Mouse (Mus musculus) heart, postnatal 0 days (tissue): ENCODE results near the gene Cd200. TPM values are rescaled to one million over a fixed set of nuclear protein-coding genes. Genes with fewer than 3 reads are reported as not detected.
"Not testable (repeated sequence)": the region's sequence is repeated elsewhere in the genome, so short reads cannot be mapped to it uniquely, and the experiment has no call there.

Experiments used
- ATAC-seq: fragments of 200-750 bp; cut with Nextera tagmentation; 2 replicates; pipeline ENCODE4 v1.8.0; 2017; ENCODE audit warnings: low read depth, moderate number of reproducible peaks, moderate library complexity; ENCODE audit not compliant: insufficient read depth
- DNase-seq: peaks from one replicate; pipeline ENCODE4 v3.0.0-alpha.2; 2016; ENCODE audit warnings: low spot score
- H3K27ac ChIP-seq: fragments of 300-500 bp; sonication (generic); 2 replicates; pipeline ENCODE4 v1.5.1; 2014; ENCODE audit warnings: low read depth, mild to moderate bottlenecking
- H3K27me3 ChIP-seq: fragments of 300-500 bp; sonication (generic); 2 replicates; pipeline ENCODE4 v1.6.1; 2014; ENCODE audit warnings: low read length, mixed read lengths; ENCODE audit not compliant: control insufficient read depth, insufficient read depth
- H3K36me3 ChIP-seq: fragments of 300-500 bp; sonication (generic); replicated peaks from 2 replicates; pipeline ENCODE4 v1.6.1; 2014; ENCODE audit warnings: low read length, mixed read lengths; ENCODE audit not compliant: control insufficient read depth, insufficient read depth
- H3K4me1 ChIP-seq: fragments of 300-500 bp; sonication (generic); 2 replicates; pipeline ENCODE4 v1.6.1; 2014; ENCODE audit warnings: antibody characterized with exemption; ENCODE audit not compliant: control insufficient read depth, insufficient read depth
- H3K4me2 ChIP-seq: fragments of 300-500 bp; sonication (generic); 2 replicates; pipeline ENCODE4 v1.6.1; 2014; ENCODE audit warnings: low read depth, mild to moderate bottlenecking, low read length, moderate library complexity
- H3K4me3 ChIP-seq: fragments of 300-500 bp; sonication (generic); 2 replicates; pipeline ENCODE4 v1.5.1; 2014; ENCODE audit warnings: low read depth, low read length
- H3K9ac ChIP-seq: fragments of 300-500 bp; sonication (generic); replicated peaks from 2 replicates; pipeline ENCODE4 v1.6.1; 2014; ENCODE audit warnings: low read depth, low read length, mixed read lengths
- H3K9me3 ChIP-seq: fragments of 300-500 bp; sonication (generic); replicated peaks from 2 replicates; pipeline ENCODE4 v1.6.1; 2016; ENCODE audit warnings: low read length; ENCODE audit not compliant: control insufficient read depth
- CTCF ChIP-seq: IDR thresholded peaks from 2 replicates; pipeline ENCODE4 v1.5.1; 2016; ENCODE audit warnings: antibody characterized with exemption, control low read depth, low read depth
- EP300 ChIP-seq: IDR thresholded peaks from 2 replicates; pipeline ENCODE4 v1.6.1; 2016; ENCODE audit warnings: antibody characterized with exemption, low read depth
- WGBS: fragments of 180-500 bp; shearing (Covaris S2); extraction: QIAGEN DNeasy Blood & Tissue Kit; methylation state at CpG from one replicate; pipeline ENCODE4 v1.1.7; 2014; 5-methylcytosine and 5-hydroxymethylcytosine counted together
- polyA plus RNA-seq: library from polyadenylated mRNA; unstranded; fragments of >200 nt; fragmentation: Nextera tagmentation; extraction: Ambion mirVana; gene quantifications from 2 replicates; pipeline ENCODE4 v1.2.1, GENCODE M21; 2015
- total RNA-seq: library from RNA; depleted of rRNA; stranded (reverse); fragments of >200 nt; gene quantifications from 2 replicates; pipeline ENCODE4 v1.2.3, GENCODE M21; 2014; ENCODE audit warnings: low replicate concordance

The Cd200 gene
- total and polyA plus RNA-seq, 2 experiments from 2014 or later = 31.0 to 67.7 TPM

DNA sequence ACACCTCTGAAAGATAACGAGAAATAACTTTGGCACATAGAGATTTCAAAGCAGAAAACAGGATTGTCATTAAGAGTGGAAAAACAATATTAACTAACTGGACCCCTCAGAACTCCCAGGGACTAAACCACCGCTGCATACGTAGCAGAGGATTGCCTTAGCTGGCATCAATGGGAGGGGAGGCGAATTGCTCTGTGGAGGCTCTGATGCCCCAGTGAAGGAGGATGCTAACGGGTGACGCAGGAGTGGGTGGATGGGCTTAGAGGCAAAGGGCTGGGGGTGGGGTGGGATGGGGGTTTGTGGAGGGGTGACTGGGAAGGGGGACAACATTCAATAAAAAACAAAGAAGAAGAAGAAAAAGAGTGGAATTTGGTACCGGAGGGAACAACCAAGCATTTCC is 42.7 kb downstream of the Cd200 start:
- Histone ChIP-seq H3K9ac (no peak overlapping the region), H3K4me1 (peaks cover under 1% of the 10 kb centered on the region; the same call in 1 of the 2 replicates), H3K36me3 (no peaks in the 10 kb centered on the region), H3K27me3 (no peaks in the 10 kb centered on the region), H3K4me3 (no peak overlapping the region), H3K27ac (no peak overlapping the region), H3K9me3 (no peaks in the 10 kb centered on the region), H3K4me2 (no peak overlapping the region)
- 62% methylated on average over 7 of the region's 7 CpGs for WGBS
- no peak for DNase-seq
- no peak for TF ChIP-seq EP300
- no peak for TF ChIP-seq CTCF
- no peak for ATAC-seq

DNA sequence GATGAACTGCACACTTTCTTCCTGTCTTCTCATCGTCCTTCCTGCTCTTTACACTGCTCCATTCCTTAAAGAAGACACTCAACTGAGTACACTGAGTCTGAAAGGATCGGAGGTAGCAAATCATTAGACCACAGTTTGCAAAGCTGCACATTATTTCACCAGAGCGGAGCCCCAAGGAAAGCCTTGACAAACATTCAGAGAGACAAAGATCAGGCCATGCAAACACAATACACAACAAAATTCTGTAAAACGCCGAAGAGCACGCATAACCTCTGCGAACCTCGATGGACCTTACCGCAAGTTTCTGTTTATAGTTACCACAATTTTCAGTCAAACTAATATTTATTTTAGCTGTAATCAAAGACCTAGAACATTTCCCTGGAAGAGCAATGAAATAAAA is 43.5 kb downstream of the Cd200 start:
- Histone ChIP-seq H3K36me3 (no peaks in the 10 kb centered on the region), H3K9me3 (no peaks in the 10 kb centered on the region), H3K27ac (no peak overlapping the region), H3K4me3 (no peak overlapping the region), H3K27me3 (no peaks in the 10 kb centered on the region), H3K4me1 (no peaks in the 10 kb centered on the region), H3K9ac (no peak overlapping the region), H3K4me2 (no peak overlapping the region)
- no peak for DNase-seq
- TF ChIP-seq EP300 = no peak
- TF ChIP-seq CTCF = no peak
- 87% methylated on average over 9 of the region's 9 CpGs for WGBS
- no peak for ATAC-seq

DNA sequence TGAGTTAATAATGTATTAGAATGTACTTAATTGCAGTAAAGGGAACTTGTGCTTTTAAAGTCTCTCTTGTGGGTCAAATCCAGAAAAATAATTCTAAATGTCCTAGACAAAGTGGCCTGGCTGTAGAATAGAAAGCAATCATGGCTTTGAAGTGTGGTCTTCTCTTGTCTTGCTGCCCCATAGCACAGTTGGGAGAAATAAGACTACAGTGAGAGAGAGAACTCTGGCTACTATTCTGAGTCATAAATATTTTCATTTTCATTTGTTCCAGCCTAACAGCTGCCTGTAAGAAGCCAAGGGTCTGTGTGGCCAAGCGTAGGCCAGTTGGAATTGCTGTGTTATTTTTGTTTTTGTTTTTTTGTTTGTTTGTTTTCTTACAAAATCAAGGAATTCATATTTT is 44.2 kb downstream of the Cd200 start:
- Histone ChIP-seq H3K4me1 (no peaks in the 10 kb centered on the region; the same call in 1 of the 2 replicates), H3K9ac (no peak overlapping the region), H3K4me2 (no peak overlapping the region), H3K9me3 (no peaks in the 10 kb centered on the region), H3K27me3 (no peaks in the 10 kb centered on the region), H3K27ac (no peak overlapping the region), H3K36me3 (no peaks in the 10 kb centered on the region), H3K4me3 (no peak overlapping the region)
- DNase-seq (no peak), ATAC-seq (no peak)
- WGBS = 76% methylated on average over 1 of the region's 1 CpGs
- no peak for TF ChIP-seq CTCF
- no peak for TF ChIP-seq EP300

DNA sequence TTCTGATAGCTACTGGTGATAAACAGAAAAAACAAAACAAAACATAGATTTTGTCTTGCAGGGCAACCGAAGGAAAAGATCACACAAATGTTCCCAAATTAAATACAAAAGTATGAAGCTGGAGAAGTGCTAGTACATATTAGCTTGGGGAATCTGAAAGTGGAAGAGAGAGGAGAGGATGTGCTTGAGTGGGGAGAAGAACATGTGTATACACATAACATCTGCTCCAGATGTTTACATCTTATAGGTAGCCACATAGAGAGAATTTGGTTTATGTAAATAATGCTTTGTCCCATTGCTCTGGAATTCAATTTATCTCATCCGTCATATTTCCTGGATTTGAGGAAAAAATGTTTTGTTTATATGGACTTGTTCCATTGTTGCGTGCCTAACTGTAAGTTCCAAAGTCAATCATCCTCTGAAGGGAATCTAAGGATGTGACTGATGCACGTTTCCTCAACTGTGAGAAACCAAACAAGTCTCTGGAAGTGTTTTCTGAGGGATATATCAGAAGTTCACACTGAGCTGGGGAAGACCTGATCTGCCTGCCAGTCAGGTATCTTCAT is 45.3 kb downstream of the Cd200 start:
- Histone ChIP-seq H3K4me3 (no peak overlapping the region), H3K4me1 (no peaks in the 10 kb centered on the region; the same call in 1 of the 2 replicates), H3K27ac (peak overlapping the region; percentile 47; the same call in 1 of the 2 replicates), H3K9ac (no peak overlapping the region), H3K9me3 (no peaks in the 10 kb centered on the region), H3K27me3 (no peaks in the 10 kb centered on the region), H3K4me2 (no peak overlapping the region), H3K36me3 (no peaks in the 10 kb centered on the region)
- 47% methylated on average over 4 of the region's 4 CpGs for WGBS
- ATAC-seq (no peak), DNase-seq (no peak)
- TF ChIP-seq EP300 = no peak
- TF ChIP-seq CTCF = no peak

DNA sequence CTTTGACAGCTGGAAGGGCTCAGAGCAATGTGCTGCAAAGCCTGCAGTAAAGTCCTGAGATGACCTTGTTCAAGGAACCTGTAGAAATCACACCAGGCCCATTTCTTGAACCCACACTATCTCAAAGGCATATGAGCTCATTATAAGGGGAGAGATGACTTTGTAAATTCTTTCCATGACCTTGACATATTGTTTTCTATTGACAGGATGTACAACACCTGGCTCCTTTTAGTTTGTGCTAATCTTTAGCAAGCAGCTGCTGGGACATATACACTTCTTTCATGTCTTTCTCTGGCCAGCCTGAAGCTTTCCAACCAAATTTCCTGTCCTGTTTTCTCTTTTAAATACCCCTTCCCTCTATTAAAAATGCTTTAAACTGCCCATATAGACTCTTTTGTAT is 47.4 kb downstream of the Cd200 start:
- no peak overlapping the region for H3K27ac ChIP-seq
- no peak for ATAC-seq

DNA sequence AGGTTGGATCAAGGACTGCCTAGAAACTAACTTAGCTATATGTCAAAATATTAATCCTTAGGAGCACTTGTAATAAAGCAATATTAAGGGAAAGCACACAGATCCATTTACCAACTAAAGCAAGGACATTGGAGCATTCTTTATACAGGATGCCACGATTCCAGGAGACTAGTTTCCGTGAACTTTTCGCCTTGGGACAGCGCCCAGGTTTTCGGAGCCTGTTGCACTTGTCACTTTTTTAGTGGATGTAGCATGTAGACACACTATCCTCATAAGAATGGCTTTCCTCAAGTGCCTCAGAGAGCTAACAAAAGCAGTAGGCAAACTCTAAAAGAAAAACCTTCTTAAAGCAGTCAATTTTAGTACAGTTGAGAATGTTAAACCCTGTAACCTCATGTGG is 50.4 kb downstream of the Cd200 start:
- 83% methylated on average over 5 of the region's 5 CpGs for WGBS
- not testable (repeated sequence) for ATAC-seq, H3K9ac ChIP-seq, DNase-seq, H3K36me3 ChIP-seq, H3K4me2 ChIP-seq, H3K9me3 ChIP-seq, H3K4me3 ChIP-seq, H3K27me3 ChIP-seq, H3K4me1 ChIP-seq, H3K27ac ChIP-seq

More for the DNA sequence above, 47.4 kb downstream of the Cd200 start:
- Histone ChIP-seq H3K9me3 (no peaks in the 10 kb centered on the region), H3K9ac (no peak overlapping the region), H3K4me2 (no peak overlapping the region), H3K36me3 (no peaks in the 10 kb centered on the region), H3K4me1 (no peaks in the 10 kb centered on the region; the same call in 1 of the 2 replicates), H3K27me3 (no peaks in the 10 kb centered on the region), H3K4me3 (no peak overlapping the region)
- TF ChIP-seq EP300 (no peak), CTCF (no peak)
- no peak for DNase-seq
